In the genomic region with DNA sequence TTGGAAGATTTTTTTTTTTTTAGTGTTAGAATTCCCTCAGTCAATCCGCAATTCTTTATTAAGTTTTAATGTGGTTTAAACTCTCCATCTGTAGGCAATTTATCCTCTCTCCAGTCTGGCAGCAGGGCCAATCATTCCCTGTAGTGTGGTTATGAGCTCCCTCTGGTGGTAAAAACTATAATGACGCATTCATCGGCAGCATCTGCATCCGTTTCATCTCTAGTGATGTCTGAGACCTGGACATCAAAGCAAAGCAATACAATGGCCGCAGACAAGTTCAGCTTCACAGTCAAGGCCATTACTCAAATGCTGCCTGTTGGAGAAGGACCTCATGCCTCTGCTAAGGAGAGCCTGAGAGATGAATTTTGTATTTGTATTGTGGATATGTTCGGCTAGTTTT, we compare ENCODE assay signal across 9 mouse cellular contexts.
DNase-seq lines count a peak whose midpoint lies in the region; ATAC-seq and TF ChIP-seq lines count a peak whose summit lies in the region.
"Had no signal": no experiment of that assay in that cellular context is flagged by ENCODE, and none has a peak within 500 bp of the region (broad histone marks: within the 10 kb centered on the region; RNA-seq: fewer than 3 reads in every experiment).

No protein-coding gene starts in this region.

- no peak for TF ChIP-seq EP300 in heart, postnatal 0 days (IDR thresholded peaks at IDR 0.05; ENCODE audit: low read depth)
- no peak for TF ChIP-seq EP300 in liver, embryonic 14.5 days (IDR thresholded peaks at IDR 0.05; ENCODE audit: low read depth)

- no peak overlapping the region for H3K4me2 ChIP-seq in embryonic facial prominence, embryonic 11.5 days (ENCODE audit: low read depth, low read length)
- H3K4me2 ChIP-seq in heart, postnatal 0 days (ENCODE audit: low read depth, low read length), result no peak overlapping the region
- H3K4me2 ChIP-seq in liver, embryonic 14.5 days (ENCODE audit: low read depth), result no peak overlapping the region
- no peak overlapping the region for H3K4me2 ChIP-seq in neural tube, embryonic 14.5 days (ENCODE audit: low read depth, low read length)
- H3K4me2 ChIP-seq: heart, embryonic 15.5 days had no signal

- no peak for ATAC-seq in embryonic facial prominence, embryonic 11.5 days (replicated peaks; ENCODE audit: insufficient number of reproducible peaks, low FRiP score, low TSS enrichment, low read depth)
- ATAC-seq in heart, postnatal 0 days (ENCODE audit: insufficient read depth, low read depth), result no peak
- ATAC-seq in liver, embryonic 14.5 days (ENCODE audit: insufficient read depth), result no peak
- peak; percentile 75; the same call in 1 of the 2 replicates for ATAC-seq in neural tube, embryonic 14.5 days (ENCODE audit: low read depth)

- peak; percentile 68 for DNase-seq in ES-CJ7 (ENCODE audit: low read depth, low spot score)
- peak; percentile 67 for DNase-seq in adrenal gland, postnatal 14 days
- DNase-seq in embryonic facial prominence, embryonic 11.5 days (ENCODE audit: low spot score), result peak; percentile 94
- DNase-seq in heart, postnatal 0 days (ENCODE audit: low spot score), result peak; percentile 53
- peak; percentile 72 to 74 for DNase-seq in kidney, postnatal 36 days
- DNase-seq in liver, embryonic 14.5 days (ENCODE audit: low read depth in 3 of 3, low spot score in 3 of 3), result peak; percentile 29 to 35 (median 33)
- DNase-seq in thymus, postnatal 36 days, result peak; percentile 39 to 41

- no peak overlapping the region for H3K4me3 ChIP-seq in embryonic facial prominence, embryonic 11.5 days (ENCODE audit: low read depth, low read length)
- H3K4me3 ChIP-seq in heart, postnatal 0 days (ENCODE audit: low read depth, low read length), result no peak overlapping the region
- H3K4me3 ChIP-seq in liver, embryonic 14.5 days (ENCODE audit: insufficient read depth in 1 of 2, low read depth in 2 of 2, low read length in 2 of 2), result no peak overlapping the region
- H3K4me3 ChIP-seq in neural tube, embryonic 14.5 days (ENCODE audit: low read depth, low read length), result no peak overlapping the region
- H3K4me3 ChIP-seq: heart, embryonic 15.5 days had no signal

- H3K9me3 ChIP-seq in embryonic facial prominence, embryonic 11.5 days (replicated peaks; ENCODE audit: control insufficient read depth, low read length), result no peaks in the 10 kb centered on the region
- no peaks in the 10 kb centered on the region for H3K9me3 ChIP-seq in heart, postnatal 0 days (replicated peaks; ENCODE audit: control insufficient read depth, low read length)
- no peaks in the 10 kb centered on the region for H3K9me3 ChIP-seq in liver, embryonic 14.5 days (ENCODE audit: control insufficient read depth, low read length)
- H3K9me3 ChIP-seq in neural tube, embryonic 14.5 days (ENCODE audit: control insufficient read depth, low read length), result no peaks in the 10 kb centered on the region
- H3K9me3 ChIP-seq: heart, embryonic 15.5 days had no signal

- no peak overlapping the region for H3K9ac ChIP-seq in embryonic facial prominence, embryonic 11.5 days (replicated peaks; ENCODE audit: low read length)
- no peak overlapping the region for H3K9ac ChIP-seq in heart, postnatal 0 days (replicated peaks; ENCODE audit: low read depth, low read length)
- H3K9ac ChIP-seq in liver, embryonic 14.5 days (replicated peaks), result no peak overlapping the region
- no peak overlapping the region for H3K9ac ChIP-seq in neural tube, embryonic 14.5 days (replicated peaks; ENCODE audit: low read depth, low read length)
- H3K9ac ChIP-seq: heart, embryonic 15.5 days had no signal

- TF ChIP-seq CTCF in heart, postnatal 0 days (IDR thresholded peaks at IDR 0.05; ENCODE audit: low read depth), result peak; percentile 84
- peak; percentile 86 for TF ChIP-seq CTCF in liver, embryonic 14.5 days (IDR thresholded peaks at IDR 0.05; ENCODE audit: low read depth)

- no peaks in the 10 kb centered on the region for H3K27me3 ChIP-seq in embryonic facial prominence, embryonic 11.5 days (ENCODE audit: control insufficient read depth, insufficient read depth, low read length)
- H3K27me3 ChIP-seq in heart, postnatal 0 days (ENCODE audit: control insufficient read depth, insufficient read depth, low read length), result no peaks in the 10 kb centered on the region
- no peaks in the 10 kb centered on the region for H3K27me3 ChIP-seq in liver, embryonic 14.5 days (ENCODE audit: control insufficient read depth, insufficient read depth, low read length)
- H3K27me3 ChIP-seq in neural tube, embryonic 14.5 days (ENCODE audit: control insufficient read depth, insufficient read depth, low read length), result no peaks in the 10 kb centered on the region
- H3K27me3 ChIP-seq: heart, embryonic 15.5 days had no signal

- H3K27ac ChIP-seq in embryonic facial prominence, embryonic 11.5 days (replicated peaks; ENCODE audit: low read depth, low read length), result no peak overlapping the region
- no peak overlapping the region for H3K27ac ChIP-seq in heart, postnatal 0 days (ENCODE audit: low read depth)
- H3K27ac ChIP-seq in liver, embryonic 14.5 days, result no peak overlapping the region
- H3K27ac ChIP-seq in neural tube, embryonic 14.5 days (ENCODE audit: low read depth, low read length), result no peak overlapping the region
- H3K27ac ChIP-seq: heart, embryonic 15.5 days had no signal

- WGBS in embryonic facial prominence, embryonic 11.5 days, result 19% methylated on average over 6 of the region's 6 CpGs
- 17% methylated on average over 6 of the region's 6 CpGs for WGBS in heart, postnatal 0 days
- 18% methylated on average over 6 of the region's 6 CpGs for WGBS in liver, embryonic 14.5 days (ENCODE audit: insufficient replicate concordance)
- 18% methylated on average over 6 of the region's 6 CpGs for WGBS in neural tube, embryonic 14.5 days

- H3K4me1 ChIP-seq in embryonic facial prominence, embryonic 11.5 days (ENCODE audit: control insufficient read depth, insufficient read depth, low read length), result no peaks in the 10 kb centered on the region
- H3K4me1 ChIP-seq in heart, postnatal 0 days (ENCODE audit: control insufficient read depth, insufficient read depth), result no peaks in the 10 kb centered on the region
- H3K4me1 ChIP-seq in liver, embryonic 14.5 days (replicated peaks; ENCODE audit: control insufficient read depth in 2 of 2, insufficient read depth in 2 of 2, low read length in 1 of 2), result no peaks in the 10 kb centered on the region
- no peaks in the 10 kb centered on the region; the same call in 1 of the 2 replicates for H3K4me1 ChIP-seq in neural tube, embryonic 14.5 days (ENCODE audit: control insufficient read depth, insufficient read depth, low read length)

- H3K36me3 ChIP-seq in embryonic facial prominence, embryonic 11.5 days (replicated peaks; ENCODE audit: control insufficient read depth, insufficient read depth, low read depth, low read length), result no peaks in the 10 kb centered on the region
- no peaks in the 10 kb centered on the region for H3K36me3 ChIP-seq in heart, postnatal 0 days (replicated peaks; ENCODE audit: control insufficient read depth, insufficient read depth, low read length)
- H3K36me3 ChIP-seq in liver, embryonic 14.5 days (replicated peaks; ENCODE audit: control insufficient read depth, insufficient read depth, low read depth), result no peaks in the 10 kb centered on the region
- no peaks in the 10 kb centered on the region for H3K36me3 ChIP-seq in neural tube, embryonic 14.5 days (ENCODE audit: control insufficient read depth, insufficient read depth, low read length)
- H3K36me3 ChIP-seq: heart, embryonic 15.5 days had no signal

Comparison
In these comparisons a context has a peak if more than half of its experiments do, and no peak if none do; other contexts are left out.
1. DNase-seq: peak in every context shown above with its lines; median percentile 94 in embryonic facial prominence, embryonic 11.5 days; 73 in kidney, postnatal 36 days; 68 in ES-CJ7; 67 in adrenal gland, postnatal 14 days; 53 in heart, postnatal 0 days; 40 in thymus, postnatal 36 days; 33 in liver, embryonic 14.5 days.